Comparison of ENCODE assay signal across 8 mouse cellular contexts in genomic region chr8:92761959-92762600, GRCm38 (mm10).
DNase-seq lines count a peak whose midpoint lies in the region; ATAC-seq lines count a peak whose summit lies in the region.

No protein-coding gene starts in this region.

- 0 out of 2 replicates have a peak overlapping the region, but pooled peaks have one; percentile 24 for H3K9ac ChIP-seq in heart, embryonic 11.5 days (ENCODE audit: low read depth, low read length)
- no peak overlapping the region for H3K9ac ChIP-seq in intestine, embryonic 16.5 days (ENCODE audit: low read depth, low read length)
- no peak overlapping the region for H3K9ac ChIP-seq in midbrain, embryonic 13.5 days (replicated peaks)

- H3K4me1 ChIP-seq in heart, embryonic 11.5 days (ENCODE audit: control insufficient read depth, insufficient read depth, low read length): no peaks in the 10 kb centered on the region
- no peaks in the 10 kb centered on the region for H3K4me1 ChIP-seq in intestine, embryonic 16.5 days (ENCODE audit: control insufficient read depth, insufficient read depth, low read length)
- H3K4me1 ChIP-seq in midbrain, embryonic 13.5 days (replicated peaks): peaks cover 11% of the 10 kb centered on the region

- no peak overlapping the region for H3K27ac ChIP-seq in heart, embryonic 11.5 days (ENCODE audit: low read depth, low read length)
- H3K27ac ChIP-seq in intestine, embryonic 16.5 days (ENCODE audit: low read length): no peak overlapping the region
- H3K27ac ChIP-seq in midbrain, embryonic 13.5 days: no peak overlapping the region

- peak overlapping the region; percentile 62 for H3K4me2 ChIP-seq in heart, embryonic 11.5 days
- peak overlapping the region; percentile 38 for H3K4me2 ChIP-seq in intestine, embryonic 16.5 days (ENCODE audit: low read depth, low read length)
- H3K4me2 ChIP-seq in midbrain, embryonic 13.5 days (replicated peaks): peak overlapping the region; percentile 13; the same call in 1 of the 2 replicates

- 0 out of 2 replicates have a peak, but pooled peaks cover 2% of the 10 kb centered on the region for H3K9me3 ChIP-seq in heart, embryonic 11.5 days (replicated peaks; ENCODE audit: control insufficient read depth, low read length)
- no peaks in the 10 kb centered on the region for H3K9me3 ChIP-seq in intestine, embryonic 16.5 days (ENCODE audit: control insufficient read depth, low read length)
- 0 out of 2 replicates have a peak, but pooled peaks cover 4% of the 10 kb centered on the region for H3K9me3 ChIP-seq in midbrain, embryonic 13.5 days

- H3K4me3 ChIP-seq in heart, embryonic 11.5 days (ENCODE audit: low read depth, low read length): peak overlapping the region; percentile 25
- H3K4me3 ChIP-seq in intestine, embryonic 16.5 days (ENCODE audit: low read length): no peak overlapping the region
- H3K4me3 ChIP-seq in midbrain, embryonic 13.5 days (replicated peaks): no peak overlapping the region

- 8% methylated on average over 18 of the region's 18 CpGs for WGBS in heart, embryonic 11.5 days (ENCODE audit: insufficient replicate concordance)
- 7% methylated on average over 18 of the region's 18 CpGs for WGBS in intestine, embryonic 16.5 days
- 20% methylated on average over 18 of the region's 18 CpGs for WGBS in midbrain, embryonic 13.5 days

- ATAC-seq in heart, embryonic 11.5 days (replicated peaks; ENCODE audit: insufficient number of reproducible peaks, low FRiP score, low TSS enrichment): no peak
- ATAC-seq in intestine, embryonic 16.5 days: peak; percentile 74
- peak; percentile 60 for ATAC-seq in midbrain, embryonic 13.5 days

- 0 out of 2 replicates have a peak, but pooled peaks cover 3% of the 10 kb centered on the region for H3K27me3 ChIP-seq in heart, embryonic 11.5 days (ENCODE audit: control insufficient read depth, insufficient read depth, low read length)
- H3K27me3 ChIP-seq in intestine, embryonic 16.5 days (replicated peaks; ENCODE audit: control insufficient read depth, insufficient read depth, low read length): no peaks in the 10 kb centered on the region
- H3K27me3 ChIP-seq in midbrain, embryonic 13.5 days: 0 out of 2 replicates have a peak, but pooled peaks cover 3% of the 10 kb centered on the region

- H3K36me3 ChIP-seq in heart, embryonic 11.5 days (ENCODE audit: control insufficient read depth, insufficient read depth, low read length): no peaks in the 10 kb centered on the region
- H3K36me3 ChIP-seq in intestine, embryonic 16.5 days (ENCODE audit: control insufficient read depth, insufficient read depth, low read length): no peaks in the 10 kb centered on the region
- no peaks in the 10 kb centered on the region for H3K36me3 ChIP-seq in midbrain, embryonic 13.5 days

- intact Hi-C loops in gastrocnemius, postnatal 36 days (cut with DNase I): no loop called here

- no peak for DNase-seq in heart, adult 9 months (ENCODE audit: low spot score in 2 of 2)
- DNase-seq in embryo, embryonic 9.5 days (ENCODE audit: extremely low spot score): peak; percentile 46
- no peak for DNase-seq in Muller cell, postnatal 12 days (ENCODE audit: inconsistent ontology term)
- no peak for DNase-seq in gastrocnemius, postnatal 36 days
- DNase-seq in ovary, postnatal 10 days (ENCODE audit: low spot score): no peak
